Mouse (Mus musculus) erythroblast, embryonic 14.5 days (primary cell): ENCODE measurements around the gene Gins2.

Experiments used
- GATA1 ChIP-seq: IDR thresholded peaks from 2 replicates; pipeline ENCODE4 v1.6.1; 2012; ENCODE audit warnings: low read length, inconsistent platforms, mixed read lengths
- TAL1 ChIP-seq: IDR thresholded peaks from 3 replicates; pipeline ENCODE4 v1.6.1; 2012; ENCODE audit warnings: low read length, inconsistent platforms, mixed read lengths

DNA sequence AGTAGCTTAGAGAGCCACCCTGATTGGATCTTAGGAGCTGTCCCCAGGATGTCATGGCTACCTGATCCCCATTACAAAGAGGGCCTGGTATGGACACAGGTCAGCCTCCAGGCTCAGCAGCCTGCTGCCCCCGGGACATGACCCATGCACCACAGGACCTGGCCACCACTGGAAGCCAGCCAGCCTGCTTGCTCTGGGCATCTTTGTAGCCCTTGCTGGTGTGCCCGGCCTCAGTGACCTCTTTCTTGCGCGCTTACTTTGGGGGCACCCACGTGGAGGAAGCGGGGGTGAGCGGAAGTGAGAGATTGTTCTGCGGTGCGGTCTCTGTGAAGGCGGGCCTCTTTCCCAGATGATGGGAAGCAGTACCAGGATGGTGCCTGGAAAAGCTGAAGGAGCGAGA lies 36.6 kb downstream of the Gins2 start:
- TF ChIP-seq GATA1 = no peak
- no peak for TF ChIP-seq TAL1
